Mouse (Mus musculus) left cerebral cortex, postnatal 25 days (tissue): ENCODE measurements around the gene Micu1. TPM values are rescaled to one million over a fixed set of nuclear protein-coding genes. Genes with fewer than 3 reads are reported as not detected.

Experiments used
- DNase-seq, 2 experiments: peaks; one replicate each; pipeline ENCODE4 v3.0.0; 2022; ENCODE audit warnings: low spot score in 2 of 2, mixed read lengths in 1 of 2
- intact Hi-C: fragments of 180-260 bp; cut with DNase I; formaldehyde crosslinking; loops from one replicate; pipeline ENCODE4 v1.15.1; 2025
- total RNA-seq, 2 experiments: library from RNA; stranded (reverse); gene quantifications; 2 replicates each; pipeline ENCODE4 v1.2.3; 2021

Gene Micu1
- total RNA-seq, 2 experiments from 2014 or later, result 83.7 to 86.1 TPM

GRCm38 (mm10) chr10:59768369-59769079, 66.2 kb downstream of the Micu1 start:
- no peak for DNase-seq
- intact Hi-C loops, result no loop called here

GRCm38 (mm10) chr10:59771375-59772048, 69.2 kb downstream of the Micu1 start:
- no peak for DNase-seq
- intact Hi-C loops, result no loop called here

GRCm38 (mm10) chr10:59772049-59772397, 69.7 kb downstream of the Micu1 start:
- intact Hi-C loops, result no loop called here

GRCm38 (mm10) chr10:59773441-59774140, 71.3 kb downstream of the Micu1 start:
- peak; percentile 20 to 52 for DNase-seq
- intact Hi-C loops, result no loop called here

More at GRCm38 (mm10) chr10:59772049-59772397, 69.7 kb downstream of the Micu1 start:
- no peak for DNase-seq

GRCm38 (mm10) chr10:59774141-59774534, 71.9 kb downstream of the Micu1 start:
- intact Hi-C loops, result no loop called here
- no peak for DNase-seq

GRCm38 (mm10) chr10:59777246-59777645, 75.0 kb downstream of the Micu1 start:
- DNase-seq, result no peak
- intact Hi-C loops, result no loop called here

GRCm38 (mm10) chr10:59778137-59778710, 75.9 kb downstream of the Micu1 start:
- intact Hi-C loops, result no loop called here
- DNase-seq, result peak; percentile 21

- DNase-seq, result no peak
- intact Hi-C loops, result no loop called here
These were observed 78.4 kb downstream of the Micu1 start for GRCm38 (mm10) chr10:59780698-59781097.

GRCm38 (mm10) chr10:59781205-59781931, 79.1 kb downstream of the Micu1 start:
- no peak for DNase-seq
- intact Hi-C loops, result no loop called here

GRCm38 (mm10) chr10:59784731-59785685, 82.7 kb downstream of the Micu1 start:
- DNase-seq, result no peak
- intact Hi-C loops, result no loop called here

- intact Hi-C loops, result no loop called here
- peak; percentile 18 to 24 for DNase-seq
These were observed 84.0 kb downstream of the Micu1 start for GRCm38 (mm10) chr10:59786289-59786688.

GRCm38 (mm10) chr10:59787140-59787800, 85.0 kb downstream of the Micu1 start:
- intact Hi-C loops, result no loop called here
- DNase-seq, result no peak

GRCm38 (mm10) chr10:59787870-59788269, 85.6 kb downstream of the Micu1 start:
- DNase-seq, result no peak
- intact Hi-C loops, result no loop called here

GRCm38 (mm10) chr10:59790291-59790929, 88.1 kb downstream of the Micu1 start:
- no peak for DNase-seq
- intact Hi-C loops, result no loop called here

- DNase-seq, result no peak
- intact Hi-C loops, result no loop called here
These were observed 89.6 kb downstream of the Micu1 start for GRCm38 (mm10) chr10:59791896-59792295.

- DNase-seq, result no peak
- intact Hi-C loops, result no loop called here
These were observed 90.4 kb downstream of the Micu1 start for GRCm38 (mm10) chr10:59792575-59793176.

GRCm38 (mm10) chr10:59793454-59793853, 91.2 kb downstream of the Micu1 start:
- intact Hi-C loops, result no loop called here
- no peak for DNase-seq
